Mouse (Mus musculus) mesoderm, embryonic 11.5 days (tissue): ENCODE results near the gene Ptchd3.

Experiments
- DNase-seq: peaks from one replicate; pipeline ENCODE4 v3.0.0-alpha.2; 2012; ENCODE audit warnings: low read depth, low spot score

The Ptchd3 gene

GRCm38 (mm10) chr11:121829947-121830346, at the start of gene Ptchd3:
Gene Ptchd3, plus strand, starts transcription at chr11:121830247.
- no peak for DNase-seq

- DNase-seq: no peak
Observed at GRCm38 (mm10) chr11:121781831-121782230, 48.2 kb upstream of the Ptchd3 start.

GRCm38 (mm10) chr11:121787456-121787855, 42.6 kb upstream of the Ptchd3 start:
- no peak for DNase-seq

- no peak for DNase-seq
Observed at GRCm38 (mm10) chr11:121789566-121789965, 40.5 kb upstream of the Ptchd3 start.

- DNase-seq: no peak
Observed at GRCm38 (mm10) chr11:121790671-121791094, 39.4 kb upstream of the Ptchd3 start.

- DNase-seq: no peak
Observed at GRCm38 (mm10) chr11:121791446-121791845, 38.6 kb upstream of the Ptchd3 start.

- no peak for DNase-seq
Observed at GRCm38 (mm10) chr11:121791991-121792390, 38.1 kb upstream of the Ptchd3 start.

- DNase-seq: no peak
Observed at GRCm38 (mm10) chr11:121793530-121793929, 36.5 kb upstream of the Ptchd3 start.

GRCm38 (mm10) chr11:121794186-121794585, 35.9 kb upstream of the Ptchd3 start:
- DNase-seq: no peak

- peak; percentile 66 for DNase-seq
Observed at GRCm38 (mm10) chr11:121794591-121795199, 35.4 kb upstream of the Ptchd3 start.

- DNase-seq: no peak
Observed at GRCm38 (mm10) chr11:121795978-121796377, 34.1 kb upstream of the Ptchd3 start.

- no peak for DNase-seq
Observed at GRCm38 (mm10) chr11:121798591-121798990, 31.5 kb upstream of the Ptchd3 start.

- DNase-seq: no peak
Observed at GRCm38 (mm10) chr11:121799746-121800299, 30.2 kb upstream of the Ptchd3 start.

- DNase-seq: no peak
Observed at GRCm38 (mm10) chr11:121802743-121803142, 27.3 kb upstream of the Ptchd3 start.

GRCm38 (mm10) chr11:121804258-121805027, 25.6 kb upstream of the Ptchd3 start:
- no peak for DNase-seq

- peak; percentile 86 for DNase-seq
Observed at GRCm38 (mm10) chr11:121808204-121808852, 21.7 kb upstream of the Ptchd3 start.

GRCm38 (mm10) chr11:121808866-121809265, 21.2 kb upstream of the Ptchd3 start:
- no peak for DNase-seq

- DNase-seq: peak; percentile 21
Observed at GRCm38 (mm10) chr11:121845923-121846322, 15.9 kb downstream of the Ptchd3 start.

GRCm38 (mm10) chr11:121847790-121848299, 17.8 kb downstream of the Ptchd3 start:
- peak; percentile 87 for DNase-seq
